Mouse (Mus musculus) gastrocnemius, postnatal 4 days (tissue): ENCODE data around the gene Kank2. TPM values are rescaled to one million over a fixed set of nuclear protein-coding genes. Genes with fewer than 3 reads are reported as not detected.
A peak's percentile ranks its signal among the peaks of the same experiment; 100 is the strongest.

Experiments used
- DNase-seq, 2 experiments: peaks; one replicate each; pipeline ENCODE4 v3.0.0; 2021 to 2022; ENCODE audit warnings: low spot score in 2 of 2, mixed read lengths in 2 of 2
- long read RNA-seq, 2 experiments: library from polyadenylated mRNA; stranded (forward); transcript quantifications; one replicate each; pipeline ENCODE4 v2.0.0; 2021
- total RNA-seq, 2 experiments: library from RNA; stranded (reverse); gene quantifications; 2 replicates each; pipeline ENCODE4 v1.2.3; 2021

The Kank2 gene
- 10 to 100 TPM; 48.1 to 49.1 TPM for total RNA-seq
- long read RNA-seq, experiment 1, full-length matches to known transcripts: 13 of 35 reads
- long read RNA-seq, experiment 1, partial matches to known transcripts: 10 of 35 reads
- long read RNA-seq, experiment 1, other reads (novel, unspliced or antisense): 12 of 35 reads
- long read RNA-seq, experiment 2, full-length matches to known transcripts: 28 of 43 reads
- long read RNA-seq, experiment 2, partial matches to known transcripts: 6 of 43 reads
- long read RNA-seq, experiment 2, other reads (novel, unspliced or antisense): 9 of 43 reads

DNA sequence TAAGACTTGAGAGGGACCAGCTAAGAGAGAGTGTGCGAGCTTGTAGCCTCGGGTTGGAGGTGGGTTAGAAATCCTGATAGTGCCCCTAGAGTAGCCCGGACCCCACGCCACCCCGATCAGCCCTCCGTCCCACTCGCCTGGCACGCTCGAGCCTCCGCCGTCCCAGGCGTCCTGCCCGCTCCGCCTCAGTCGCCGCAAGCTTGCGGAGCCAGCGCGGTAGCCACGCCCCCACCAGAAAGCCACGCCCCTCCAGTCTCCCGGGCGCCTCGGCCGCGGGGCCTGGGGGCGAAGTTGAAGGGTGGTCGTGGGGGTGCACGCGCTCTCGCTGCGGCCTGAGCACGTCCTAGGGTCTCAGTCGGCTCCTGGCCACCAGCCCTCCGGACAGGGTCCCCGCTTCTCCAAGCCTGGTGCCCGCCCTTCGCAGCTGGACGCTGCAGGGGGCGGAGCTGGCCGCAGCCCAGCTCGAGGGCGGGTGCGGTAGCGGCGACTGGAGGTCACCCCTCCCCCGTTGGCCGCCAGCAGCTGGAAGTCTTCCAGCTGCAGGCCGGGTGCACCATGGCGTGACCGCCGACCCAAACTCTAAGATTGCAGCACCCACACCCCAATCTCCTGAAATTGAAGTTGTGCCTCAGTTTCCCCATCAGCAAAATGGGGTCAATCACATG, at the start of gene Kank2:
Gene Kank2 (minus strand): TSS at position 400 of the 665 bp plus-strand sequence.
- DNase-seq: peak; percentile 86 to 94

DNA sequence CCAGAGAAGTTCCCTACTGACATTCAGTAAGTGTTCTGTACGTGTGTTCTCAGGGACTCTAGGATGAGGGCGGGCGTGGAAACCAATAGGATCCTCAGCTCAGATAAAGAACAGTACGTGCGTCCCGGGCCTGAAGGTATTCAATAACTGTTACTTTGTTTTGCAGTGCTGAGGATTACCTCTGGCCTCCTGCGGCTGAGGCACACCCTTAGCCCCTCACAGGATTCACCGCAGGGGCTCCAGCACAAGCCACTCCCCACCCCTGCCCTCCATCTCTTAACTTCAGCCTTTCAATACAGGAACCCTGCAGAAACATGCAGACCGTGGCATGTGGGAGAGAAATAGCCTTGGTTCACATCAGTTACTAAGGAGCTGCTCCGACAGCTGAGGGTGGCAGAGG, 49.4 kb upstream of the Kank2 start:
- DNase-seq: no peak

DNA sequence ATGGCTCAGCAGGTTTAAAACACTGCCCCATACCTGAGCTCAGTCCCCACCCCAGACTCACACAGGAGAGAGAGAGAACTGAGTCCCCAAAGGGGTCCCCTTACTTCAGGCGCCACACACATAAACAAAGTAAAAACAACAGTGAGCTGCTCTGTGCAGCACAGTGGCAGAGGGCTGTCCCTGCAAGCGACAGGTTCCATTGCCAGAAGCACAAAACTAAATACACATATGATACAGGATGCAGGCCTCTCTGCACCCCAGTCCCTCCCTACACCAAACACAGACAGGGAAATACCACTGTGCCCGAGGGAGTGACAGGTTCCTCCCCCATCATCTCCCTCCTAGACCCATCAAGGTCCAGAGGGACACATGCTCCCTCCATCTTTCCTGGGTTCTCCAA, 48.9 kb upstream of the Kank2 start:
- no peak for DNase-seq

GRCm38 (mm10) chr9:21846755-21847341, 48.3 kb upstream of the Kank2 start:
- DNase-seq: peak in 1 of 2 experiments; percentile 66

- DNase-seq: no peak
Measured at GRCm38 (mm10) chr9:21845381-21846080, 47.0 kb upstream of the Kank2 start.

DNA sequence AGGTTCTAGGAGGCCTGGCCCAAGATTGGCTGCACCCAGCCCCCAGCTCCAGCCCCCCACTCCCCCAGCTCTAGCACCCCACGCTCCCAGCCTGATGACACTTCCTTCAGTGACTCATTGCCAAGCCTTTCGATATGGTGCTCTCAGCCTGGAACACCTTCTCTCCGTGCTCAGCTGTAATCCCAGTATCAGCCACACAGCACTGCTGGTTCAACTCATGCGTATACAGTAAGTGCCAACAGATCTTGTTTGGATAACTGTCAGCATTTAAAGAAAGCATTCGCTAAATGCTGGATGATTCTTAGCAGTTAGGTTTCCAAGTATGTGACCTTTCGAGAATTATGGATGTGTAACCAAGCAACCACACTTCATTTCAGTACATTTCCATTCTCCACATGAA, 44.5 kb upstream of the Kank2 start:
- DNase-seq: no peak

- no peak for DNase-seq
Measured at GRCm38 (mm10) chr9:21842391-21842790, 43.8 kb upstream of the Kank2 start.

GRCm38 (mm10) chr9:21841340-21841739, 42.8 kb upstream of the Kank2 start:
- no peak for DNase-seq

GRCm38 (mm10) chr9:21840115-21840787, 41.7 kb upstream of the Kank2 start:
- DNase-seq: no peak

GRCm38 (mm10) chr9:21837690-21838089, 39.1 kb upstream of the Kank2 start:
- DNase-seq: no peak

GRCm38 (mm10) chr9:21835258-21835912, 36.8 kb upstream of the Kank2 start, which contains the start of gene Angptl8:
TSS of gene Angptl8 (plus strand) at chr9:21835510.
- DNase-seq: no peak

DNA sequence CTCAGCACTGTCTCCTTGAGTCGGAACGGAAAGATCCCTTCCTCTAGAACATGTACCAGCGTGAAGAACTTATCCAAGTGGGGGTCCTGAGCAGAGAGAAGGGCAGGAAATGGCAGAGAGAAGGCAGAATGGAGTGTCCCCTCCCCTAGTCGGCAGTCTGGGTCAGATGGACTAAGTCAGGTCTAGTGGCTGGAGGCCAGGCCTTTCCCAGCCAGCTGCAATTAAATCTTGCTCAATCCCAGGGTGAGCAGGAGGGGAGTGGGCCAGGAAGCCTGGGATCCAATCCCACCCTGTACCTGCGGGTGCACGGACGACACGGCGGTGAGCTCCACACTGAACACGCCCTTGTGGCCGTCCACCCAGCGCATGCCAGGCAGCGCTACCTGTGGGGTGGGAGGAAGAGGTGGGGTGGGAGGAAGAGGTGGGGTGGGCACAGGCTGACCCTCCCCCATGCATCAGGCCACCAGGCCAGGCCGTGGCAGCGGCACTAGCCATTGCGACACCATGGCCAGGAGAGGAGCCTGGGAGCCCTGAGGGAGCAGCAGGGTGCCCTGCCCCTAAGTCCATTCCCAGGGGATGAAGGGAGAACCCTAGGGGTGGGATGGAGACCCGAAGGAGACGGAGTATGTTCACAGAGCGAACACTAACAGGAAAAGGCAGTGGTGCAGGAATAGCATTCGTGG, 33.2 kb upstream of the Kank2 start:
- no peak for DNase-seq

GRCm38 (mm10) chr9:21830936-21831335, 32.4 kb upstream of the Kank2 start:
- no peak for DNase-seq

GRCm38 (mm10) chr9:21830461-21830850, 31.9 kb upstream of the Kank2 start:
- no peak for DNase-seq

GRCm38 (mm10) chr9:21829834-21830460, 31.4 kb upstream of the Kank2 start:
- DNase-seq: no peak

DNA sequence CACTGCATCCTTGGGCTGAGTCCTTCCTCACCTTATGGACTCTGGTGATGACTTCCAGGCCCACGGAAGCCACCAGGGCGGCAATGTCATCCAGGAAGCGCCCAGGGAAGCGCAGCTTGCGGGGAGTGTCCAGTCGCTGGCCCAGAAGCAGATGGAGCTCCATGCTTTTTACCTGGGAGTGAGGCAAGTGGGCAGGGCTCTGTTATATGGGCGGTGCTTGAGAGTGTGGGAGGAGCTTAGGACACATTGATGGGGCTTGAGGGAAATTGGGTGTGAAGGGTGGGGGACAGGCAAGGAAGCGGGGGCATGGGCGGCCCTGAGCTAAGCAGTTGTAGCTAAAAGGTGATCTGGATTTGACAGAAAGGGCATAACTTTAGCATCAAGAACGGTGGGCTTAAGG, 25.8 kb upstream of the Kank2 start:
- DNase-seq: no peak

DNA sequence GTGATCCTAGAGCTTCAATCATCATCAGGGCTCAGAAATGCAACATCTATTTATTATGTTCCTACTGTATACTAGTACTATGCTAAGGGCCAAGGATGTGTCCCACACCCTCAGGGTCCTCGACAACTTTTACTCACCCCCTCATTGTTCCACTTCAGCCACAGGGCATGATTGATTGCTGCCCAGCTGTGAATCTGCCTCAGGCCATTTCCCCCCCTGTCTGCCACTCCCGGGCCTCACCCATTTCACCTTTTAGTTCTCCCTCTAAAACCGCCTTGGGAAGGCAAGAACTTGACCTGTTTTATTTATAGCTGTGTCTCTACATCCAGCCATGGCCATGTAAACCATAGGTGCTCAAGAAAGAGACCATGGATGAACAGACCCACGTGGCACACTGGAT, 25.4 kb upstream of the Kank2 start:
- no peak for DNase-seq

- no peak for DNase-seq
Measured at GRCm38 (mm10) chr9:21822686-21823085, 24.1 kb upstream of the Kank2 start.

DNA sequence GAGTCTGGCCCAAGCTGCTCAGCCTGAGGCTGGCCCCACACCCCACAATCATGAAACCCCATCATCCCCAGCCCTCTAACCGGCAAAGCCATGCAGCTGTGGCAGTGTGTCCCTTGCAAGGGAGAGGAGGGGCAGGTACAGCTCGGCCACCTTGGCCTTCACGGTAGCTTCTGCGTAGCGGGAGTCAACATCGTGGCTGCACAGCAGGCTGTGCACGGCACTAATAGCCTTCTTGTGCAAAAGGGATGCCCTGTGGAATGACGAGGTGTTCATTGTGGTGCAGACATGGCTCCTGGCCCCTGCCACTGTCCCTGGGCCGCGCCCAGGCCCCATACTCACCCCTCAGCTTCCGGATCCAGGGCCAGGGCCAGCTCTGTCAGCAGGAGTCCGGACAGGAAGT, 21.6 kb upstream of the Kank2 start:
- DNase-seq: no peak
